Mouse (Mus musculus): Measurements from ENCODE around the gene Hist1h2bb.
"Not testable (repeated sequence)": the region's sequence is repeated elsewhere in the genome, so short reads cannot be mapped to it uniquely, and the experiment has no call there.

Gene Hist1h2bb

GRCm38 (mm10) chr13:23746201-23747080 is at the start of gene Hist1h2bb:
Hist1h2bb (plus strand) TSS chr13:23746734.
- DNase-seq: peak; percentile 58

GRCm38 (mm10) chr13:23697491-23698299 is 48.8 kb upstream of the Hist1h2bb start:
- DNase-seq: no peak

GRCm38 (mm10) chr13:23698300-23698693 is 48.2 kb upstream of the Hist1h2bb start, which contains the start of gene Hist1h4c:
Hist1h4c (minus strand) TSS chr13:23698454.
- DNase-seq: peak; percentile 97

- DNase-seq: no peak
These were observed 47.5 kb upstream of the Hist1h2bb start for GRCm38 (mm10) chr13:23698996-23699395.

- DNase-seq: no peak
These were observed 46.8 kb upstream of the Hist1h2bb start for GRCm38 (mm10) chr13:23699767-23700166.

- DNase-seq: peak; percentile 79
These were observed 45.6 kb upstream of the Hist1h2bb start for GRCm38 (mm10) chr13:23700786-23701520.

- DNase-seq: no peak
These were observed 44.3 kb upstream of the Hist1h2bb start for GRCm38 (mm10) chr13:23702220-23702619.

GRCm38 (mm10) chr13:23702801-23703200 is 43.7 kb upstream of the Hist1h2bb start:
- DNase-seq: not testable (repeated sequence)

- DNase-seq: no peak
These were observed 40.7 kb upstream of the Hist1h2bb start for GRCm38 (mm10) chr13:23705751-23706356.

- no peak for DNase-seq
These were observed 39.8 kb upstream of the Hist1h2bb start for GRCm38 (mm10) chr13:23706771-23707170.

GRCm38 (mm10) chr13:23708041-23708440 is 38.5 kb upstream of the Hist1h2bb start:
- no peak for DNase-seq

GRCm38 (mm10) chr13:23708654-23709053 is 37.9 kb upstream of the Hist1h2bb start:
- no peak for DNase-seq

- no peak for DNase-seq
These were observed 36.7 kb upstream of the Hist1h2bb start for GRCm38 (mm10) chr13:23709714-23710373.

GRCm38 (mm10) chr13:23710374-23711089 is 36.0 kb upstream of the Hist1h2bb start, which contains the start of gene Hfe:
Hfe (minus strand) TSS chr13:23710854.
- DNase-seq: peak; percentile 42

GRCm38 (mm10) chr13:23716261-23717042 is 30.1 kb upstream of the Hist1h2bb start:
- no peak for DNase-seq

GRCm38 (mm10) chr13:23717176-23717575 is 29.4 kb upstream of the Hist1h2bb start:
- no peak for DNase-seq

GRCm38 (mm10) chr13:23717593-23718245 is 28.8 kb upstream of the Hist1h2bb start:
- DNase-seq: not testable (repeated sequence)

GRCm38 (mm10) chr13:23724239-23724638 is 22.3 kb upstream of the Hist1h2bb start:
- no peak for DNase-seq

- no peak for DNase-seq
These were observed 21.3 kb upstream of the Hist1h2bb start for GRCm38 (mm10) chr13:23725213-23725612.
